Mouse (Mus musculus): ENCODE measurements around the gene Dab2ip. TPM values are rescaled to one million over a fixed set of nuclear protein-coding genes. Genes with fewer than 3 reads are reported as not detected.
A peak's percentile ranks its signal among the peaks of the same experiment; 100 is the strongest.

Dab2ip gene
- polyA plus RNA-seq, 1 experiment from 2014 or later, result 55.6 TPM

GRCm38 (mm10) chr2:35530732-35531131 is 27.3 kb upstream of the Dab2ip start:
- H3K36me3 ChIP-seq, result no peaks in the 10 kb centered on the region
- H3K27ac ChIP-seq (ENCODE audit: poor library complexity, severe bottlenecking), result no peak overlapping the region
- H3K4me3 ChIP-seq, result no peak overlapping the region
- WGBS, result 81% methylated on average over 10 of the region's 10 CpGs
- no peak overlapping the region for H3K9ac ChIP-seq
- 0 out of 2 replicates have a peak, but pooled peaks cover 5% of the 10 kb centered on the region for H3K4me1 ChIP-seq (replicated peaks)
- no peak for ATAC-seq (ENCODE audit: insufficient number of reproducible peaks, low FRiP score)
- peaks cover 12% of the 10 kb centered on the region for H3K9me3 ChIP-seq (replicated peaks)
- no peak overlapping the region for H3K4me2 ChIP-seq
- no peaks in the 10 kb centered on the region for H3K27me3 ChIP-seq (replicated peaks)

- no peak overlapping the region for H3K27ac ChIP-seq (ENCODE audit: poor library complexity, severe bottlenecking)
- 66% methylated on average over 9 of the region's 9 CpGs for WGBS
- ATAC-seq (ENCODE audit: insufficient number of reproducible peaks, low FRiP score), result no peak
- H3K4me1 ChIP-seq (replicated peaks), result 0 out of 2 replicates have a peak, but pooled peaks cover 5% of the 10 kb centered on the region
- H3K36me3 ChIP-seq, result no peaks in the 10 kb centered on the region
- H3K4me3 ChIP-seq, result no peak overlapping the region
- H3K4me2 ChIP-seq, result no peak overlapping the region
- no peak overlapping the region for H3K9ac ChIP-seq
- H3K9me3 ChIP-seq (replicated peaks), result no peaks in the 10 kb centered on the region
- H3K27me3 ChIP-seq (replicated peaks), result no peaks in the 10 kb centered on the region
Observed at GRCm38 (mm10) chr2:35533646-35534045, 24.4 kb upstream of the Dab2ip start.

- no peaks in the 10 kb centered on the region for H3K36me3 ChIP-seq
- H3K9me3 ChIP-seq (replicated peaks), result no peaks in the 10 kb centered on the region
- H3K4me2 ChIP-seq, result no peak overlapping the region; the same call in 1 of the 2 replicates
- 10% methylated on average over 13 of the region's 13 CpGs for whole genome bisulfite sequencing
- no peak for ATAC-seq (ENCODE audit: insufficient number of reproducible peaks, low FRiP score)
- H3K4me3 ChIP-seq, result no peak overlapping the region
- peaks cover 24% of the 10 kb centered on the region for H3K4me1 ChIP-seq (replicated peaks)
- H3K27ac ChIP-seq (ENCODE audit: poor library complexity, severe bottlenecking), result peak overlapping the region; percentile 67
- peak overlapping the region; percentile 49; the same call in 1 of the 2 replicates for H3K9ac ChIP-seq
- H3K27me3 ChIP-seq (replicated peaks), result no peaks in the 10 kb centered on the region
Observed at GRCm38 (mm10) chr2:35539276-35539972, 18.6 kb upstream of the Dab2ip start.

GRCm38 (mm10) chr2:35540798-35541197 is 17.3 kb upstream of the Dab2ip start:
- peaks cover 36% of the 10 kb centered on the region for H3K4me1 ChIP-seq (replicated peaks)
- no peaks in the 10 kb centered on the region for H3K27me3 ChIP-seq (replicated peaks)
- H3K9ac ChIP-seq, result no peak overlapping the region
- peak overlapping the region; percentile 70; the same call in 1 of the 2 replicates for H3K27ac ChIP-seq (ENCODE audit: poor library complexity, severe bottlenecking)
- ATAC-seq (ENCODE audit: insufficient number of reproducible peaks, low FRiP score), result peak; percentile 60
- 2% methylated on average over 4 of the region's 4 CpGs for WGBS
- no peaks in the 10 kb centered on the region for H3K36me3 ChIP-seq
- H3K9me3 ChIP-seq (replicated peaks), result no peaks in the 10 kb centered on the region
- no peak overlapping the region for H3K4me3 ChIP-seq
- no peak overlapping the region; the same call in 1 of the 2 replicates for H3K4me2 ChIP-seq

GRCm38 (mm10) chr2:35544717-35545116 is 13.3 kb upstream of the Dab2ip start:
- Histone ChIP-seq H3K4me1 (replicated peaks) (peaks cover 51% of the 10 kb centered on the region), H3K4me2 (peak overlapping the region; percentile 60), H3K27me3 (replicated peaks) (no peaks in the 10 kb centered on the region), H3K9ac (peak overlapping the region; percentile 16; the same call in 1 of the 2 replicates), H3K27ac (ENCODE audit: poor library complexity, severe bottlenecking) (no peak overlapping the region), H3K4me3 (peak overlapping the region; percentile 4; the same call in 1 of the 2 replicates), H3K36me3 (no peaks in the 10 kb centered on the region), H3K9me3 (replicated peaks) (no peaks in the 10 kb centered on the region)
- WGBS, result 10% methylated on average over 14 of the region's 14 CpGs
- peak; percentile 22; the same call in 1 of the 2 replicates for ATAC-seq (ENCODE audit: insufficient number of reproducible peaks, low FRiP score)

- Histone ChIP-seq H3K9ac (peak overlapping the region; percentile 16; the same call in 1 of the 2 replicates), H3K4me3 (peak overlapping the region; percentile 4; the same call in 1 of the 2 replicates), H3K27ac (ENCODE audit: poor library complexity, severe bottlenecking) (peak overlapping the region; percentile 48; the same call in 1 of the 2 replicates), H3K27me3 (replicated peaks) (no peaks in the 10 kb centered on the region), H3K36me3 (no peaks in the 10 kb centered on the region), H3K4me1 (replicated peaks) (peaks cover 48% of the 10 kb centered on the region), H3K4me2 (peak overlapping the region; percentile 60), H3K9me3 (replicated peaks) (no peaks in the 10 kb centered on the region)
- peak; percentile 55 for ATAC-seq (ENCODE audit: insufficient number of reproducible peaks, low FRiP score)
- WGBS, result 19% methylated on average over 7 of the region's 7 CpGs
Observed at GRCm38 (mm10) chr2:35545125-35545590, 12.9 kb upstream of the Dab2ip start.

GRCm38 (mm10) chr2:35546462-35546861 is 11.6 kb upstream of the Dab2ip start:
- 79% methylated on average over 6 of the region's 6 CpGs for WGBS

GRCm38 (mm10) chr2:35549191-35549590 is 8.9 kb upstream of the Dab2ip start:
- Histone ChIP-seq H3K4me2 (no peak overlapping the region), H3K27ac (ENCODE audit: poor library complexity, severe bottlenecking) (no peak overlapping the region), H3K4me3 (no peak overlapping the region), H3K27me3 (replicated peaks) (no peaks in the 10 kb centered on the region), H3K4me1 (replicated peaks) (peaks cover 33% of the 10 kb centered on the region), H3K9me3 (replicated peaks) (no peaks in the 10 kb centered on the region), H3K36me3 (no peaks in the 10 kb centered on the region), H3K9ac (no peak overlapping the region)
- ATAC-seq (ENCODE audit: insufficient number of reproducible peaks, low FRiP score), result no peak
- WGBS, result 50% methylated on average over 4 of the region's 4 CpGs

More at GRCm38 (mm10) chr2:35546462-35546861, 11.6 kb upstream of the Dab2ip start:
- H3K4me1 ChIP-seq (replicated peaks), result peaks cover 39% of the 10 kb centered on the region
- H3K27ac ChIP-seq (ENCODE audit: poor library complexity, severe bottlenecking), result peak overlapping the region; percentile 53; the same call in 1 of the 2 replicates
- no peaks in the 10 kb centered on the region for H3K27me3 ChIP-seq (replicated peaks)
- H3K36me3 ChIP-seq, result no peaks in the 10 kb centered on the region
- H3K9me3 ChIP-seq (replicated peaks), result no peaks in the 10 kb centered on the region
- H3K4me3 ChIP-seq, result no peak overlapping the region
- no peak overlapping the region for H3K4me2 ChIP-seq
- no peak for ATAC-seq (ENCODE audit: insufficient number of reproducible peaks, low FRiP score)
- H3K9ac ChIP-seq, result 0 out of 2 replicates have a peak overlapping the region, but pooled peaks have one; percentile 32

GRCm38 (mm10) chr2:35550097-35550496 is 8.0 kb upstream of the Dab2ip start:
- Histone ChIP-seq H3K4me2 (no peak overlapping the region), H3K9ac (no peak overlapping the region), H3K9me3 (replicated peaks) (no peaks in the 10 kb centered on the region), H3K4me1 (replicated peaks) (peaks cover 28% of the 10 kb centered on the region), H3K4me3 (no peak overlapping the region), H3K27me3 (replicated peaks) (no peaks in the 10 kb centered on the region), H3K27ac (ENCODE audit: poor library complexity, severe bottlenecking) (no peak overlapping the region), H3K36me3 (no peaks in the 10 kb centered on the region)
- WGBS, result 79% methylated on average over 9 of the region's 9 CpGs
- ATAC-seq (ENCODE audit: insufficient number of reproducible peaks, low FRiP score), result no peak

GRCm38 (mm10) chr2:35556918-35557486 is 1.1 kb upstream of the Dab2ip start:
- WGBS, result 42% methylated on average over 5 of the region's 5 CpGs
- H3K27ac ChIP-seq (ENCODE audit: poor library complexity, severe bottlenecking), result no peak overlapping the region
- H3K4me3 ChIP-seq, result no peak overlapping the region
- H3K36me3 ChIP-seq, result no peaks in the 10 kb centered on the region
- H3K9ac ChIP-seq, result no peak overlapping the region
- ATAC-seq (ENCODE audit: insufficient number of reproducible peaks, low FRiP score), result no peak
- H3K27me3 ChIP-seq (replicated peaks), result no peaks in the 10 kb centered on the region
- H3K4me1 ChIP-seq (replicated peaks), result peaks cover 47% of the 10 kb centered on the region
- no peaks in the 10 kb centered on the region for H3K9me3 ChIP-seq (replicated peaks)
- H3K4me2 ChIP-seq, result 0 out of 2 replicates have a peak overlapping the region, but pooled peaks have one; percentile 57

GRCm38 (mm10) chr2:35558826-35559550 is 922 bp downstream of the Dab2ip start:
- Histone ChIP-seq H3K27ac (ENCODE audit: poor library complexity, severe bottlenecking) (peak overlapping the region; percentile 66), H3K4me2 (peak overlapping the region; percentile 57), H3K9me3 (replicated peaks) (no peaks in the 10 kb centered on the region), H3K27me3 (replicated peaks) (no peaks in the 10 kb centered on the region), H3K4me3 (peak overlapping the region; percentile 33), H3K36me3 (no peaks in the 10 kb centered on the region), H3K9ac (peak overlapping the region; percentile 75), H3K4me1 (replicated peaks) (peaks cover 60% of the 10 kb centered on the region)
- WGBS, result 79% methylated on average over 4 of the region's 4 CpGs
- ATAC-seq (ENCODE audit: insufficient number of reproducible peaks, low FRiP score), result no peak
